Mouse (Mus musculus): Measurements from ENCODE around the gene Prps1l3. TPM values are rescaled to one million over a fixed set of nuclear protein-coding genes. Genes with fewer than 3 reads are reported as not detected.

Prps1l3 gene
- total and polyA plus RNA-seq, 3 experiments: 5.8 to 20.4 (median 18.5) TPM

DNA sequence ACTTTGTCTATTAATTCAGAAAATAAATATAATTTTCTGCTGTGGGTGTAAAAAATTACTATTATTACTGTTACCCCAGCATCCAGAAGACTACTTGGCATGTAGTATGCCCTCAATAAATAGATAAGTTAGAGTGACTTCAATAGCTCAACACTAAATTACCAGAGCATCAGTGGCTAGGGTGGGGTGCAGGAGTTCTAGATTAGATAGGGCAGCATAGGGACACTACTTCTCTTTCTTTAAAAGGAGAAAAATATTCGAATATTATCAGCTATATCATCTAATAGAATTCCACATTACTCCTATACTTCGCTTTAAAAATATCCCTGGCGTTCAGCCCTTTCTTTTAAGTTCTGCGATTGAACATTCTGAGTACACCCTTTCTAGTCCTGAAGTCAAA, 509 bp upstream of the Prps1l3 start:
- intact Hi-C loops (cut with DNase I): loop anchor here (2.0 to 5.0 kb wide), 2 partner anchors 19 to 1783 kb away; partner anchors contain the start of genes Gemin2 and Sec23a
- H3K9ac ChIP-seq (ENCODE audit: low read depth, low read length): peak overlapping the region; percentile 30

GRCm38 (mm10) chr12:57231085-57231875, 1.1 kb downstream of the Prps1l3 start:
- H3K27me3 ChIP-seq (ENCODE audit: control insufficient read depth, insufficient read depth, low read length): no peaks in the 10 kb centered on the region
- peak overlapping the region; percentile 97 for H3K27ac ChIP-seq
- H3K4me1 ChIP-seq (ENCODE audit: control insufficient read depth, insufficient read depth, low read length): peaks cover 8% of the 10 kb centered on the region
- H3K9ac ChIP-seq (ENCODE audit: low read depth, low read length): no peak overlapping the region
- 61% methylated on average over 14 of the region's 14 CpGs for WGBS
- no peak for TF ChIP-seq POLR2A (IDR thresholded peaks at IDR 0.05; ENCODE audit: insufficient read depth, low read depth, low read length)
- peak; percentile 41 for TF ChIP-seq CTCF (IDR thresholded peaks at IDR 0.05)
- DNase-seq: peak in 1 of 2 experiments; percentile 20
- H3K4me3 ChIP-seq: peak overlapping the region; percentile 70
- H3K36me3 ChIP-seq (ENCODE audit: control insufficient read depth, insufficient read depth, low read length): peaks cover 2% of the 10 kb centered on the region
- H3K79me2 ChIP-seq (replicated peaks; ENCODE audit: control insufficient read depth, insufficient read depth, low read length): peaks cover 2% of the 10 kb centered on the region
- intact Hi-C loops (cut with DNase I): loop anchor here (2.0 to 5.0 kb wide), 2 partner anchors 20 to 1781 kb away; partner anchors contain the start of genes Gemin2 and Sec23a

More for the DNA sequence above, 509 bp upstream of the Prps1l3 start:
- H3K4me1 ChIP-seq (ENCODE audit: control insufficient read depth, insufficient read depth, low read length): peaks cover 6% of the 10 kb centered on the region
- no peak for DNase-seq
- peak overlapping the region; percentile 70 for H3K4me3 ChIP-seq
- no peaks in the 10 kb centered on the region for H3K27me3 ChIP-seq (ENCODE audit: control insufficient read depth, insufficient read depth, low read length)
- no peaks in the 10 kb centered on the region; the same call in none of the 2 replicates for H3K36me3 ChIP-seq (ENCODE audit: control insufficient read depth, insufficient read depth, low read length)
- H3K27ac ChIP-seq: peak overlapping the region; percentile 97
- H3K79me2 ChIP-seq (replicated peaks; ENCODE audit: control insufficient read depth, insufficient read depth, low read length): peaks cover under 1% of the 10 kb centered on the region
- 7% methylated on average over 4 of the region's 4 CpGs for WGBS
- no peak for TF ChIP-seq CTCF (IDR thresholded peaks at IDR 0.05)
- TF ChIP-seq EP300 (IDR thresholded peaks at IDR 0.05; ENCODE audit: insufficient read depth, low read depth, low read length): no peak
- no peak for TF ChIP-seq POLR2A (IDR thresholded peaks at IDR 0.05; ENCODE audit: insufficient read depth, low read depth, low read length)

DNA sequence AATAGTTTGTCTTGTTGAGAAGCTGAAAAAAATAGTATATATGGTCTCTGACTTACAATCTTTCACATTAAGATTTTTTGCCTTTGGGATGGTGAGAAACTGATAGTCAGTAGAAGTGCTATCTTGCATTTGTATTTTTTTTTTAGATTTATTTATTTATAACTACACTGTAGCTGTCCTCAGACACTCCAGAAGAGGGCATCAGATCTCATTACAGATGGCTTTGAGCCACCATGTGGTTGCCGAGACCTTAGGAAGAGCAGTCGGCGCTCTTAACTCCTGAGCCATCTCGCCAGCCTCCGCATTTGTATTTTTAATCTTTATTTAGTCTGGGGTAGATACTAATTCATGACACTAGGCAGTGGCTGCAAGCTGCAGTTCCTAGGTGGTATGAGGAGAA, 3.2 kb downstream of the Prps1l3 start:
- Histone ChIP-seq H3K4me3 (no peak overlapping the region), H3K36me3 (ENCODE audit: control insufficient read depth, insufficient read depth, low read length) (peaks cover 2% of the 10 kb centered on the region), H3K27me3 (ENCODE audit: control insufficient read depth, insufficient read depth, low read length) (no peaks in the 10 kb centered on the region), H3K27ac (no peak overlapping the region), H3K9ac (ENCODE audit: low read depth, low read length) (no peak overlapping the region), H3K79me2 (replicated peaks; ENCODE audit: control insufficient read depth, insufficient read depth, low read length) (peaks cover 3% of the 10 kb centered on the region), H3K4me1 (ENCODE audit: control insufficient read depth, insufficient read depth, low read length) (peaks cover 8% of the 10 kb centered on the region)
- no peak for DNase-seq
- 73% methylated on average over 5 of the region's 5 CpGs for WGBS
- intact Hi-C loops (cut with DNase I): loop anchor here (5.0 kb wide), 1 partner anchor 1779 kb away; the partner anchor contains the start of genes Gemin2 and Sec23a
- TF ChIP-seq CTCF (IDR thresholded peaks at IDR 0.05) (peak; percentile 35; the same call in 1 of the 2 replicates), EP300 (IDR thresholded peaks at IDR 0.05; ENCODE audit: insufficient read depth, low read depth, low read length) (no peak)

GRCm38 (mm10) chr12:57243671-57244495, 13.7 kb downstream of the Prps1l3 start:
- WGBS: 85% methylated on average over 5 of the region's 5 CpGs
- H3K79me2 ChIP-seq (replicated peaks; ENCODE audit: control insufficient read depth, insufficient read depth, low read length): no peaks in the 10 kb centered on the region; the same call in 1 of the 2 replicates
- H3K27me3 ChIP-seq (ENCODE audit: control insufficient read depth, insufficient read depth, low read length): no peaks in the 10 kb centered on the region
- no peak overlapping the region for H3K4me3 ChIP-seq
- no peak overlapping the region for H3K9ac ChIP-seq (ENCODE audit: low read depth, low read length)
- H3K4me1 ChIP-seq (ENCODE audit: control insufficient read depth, insufficient read depth, low read length): no peaks in the 10 kb centered on the region
- no peak overlapping the region for H3K27ac ChIP-seq
- intact Hi-C loops (cut with DNase I): no loop called here
- H3K36me3 ChIP-seq (ENCODE audit: control insufficient read depth, insufficient read depth, low read length): peaks cover 6% of the 10 kb centered on the region
- no peak for TF ChIP-seq CTCF (IDR thresholded peaks at IDR 0.05)
- TF ChIP-seq EP300 (IDR thresholded peaks at IDR 0.05; ENCODE audit: insufficient read depth, low read depth, low read length): no peak
- no peak for TF ChIP-seq POLR2A (IDR thresholded peaks at IDR 0.05; ENCODE audit: insufficient read depth, low read depth, low read length)
- DNase-seq: no peak

- Histone ChIP-seq H3K9ac (ENCODE audit: low read depth, low read length) (no peak overlapping the region), H3K79me2 (replicated peaks; ENCODE audit: control insufficient read depth, insufficient read depth, low read length) (no peaks in the 10 kb centered on the region), H3K4me3 (no peak overlapping the region), H3K27ac (no peak overlapping the region), H3K27me3 (ENCODE audit: control insufficient read depth, insufficient read depth, low read length) (no peaks in the 10 kb centered on the region), H3K36me3 (ENCODE audit: control insufficient read depth, insufficient read depth, low read length) (no peaks in the 10 kb centered on the region), H3K4me1 (ENCODE audit: control insufficient read depth, insufficient read depth, low read length) (no peaks in the 10 kb centered on the region)
- DNase-seq: no peak
- 38% methylated on average over 2 of the region's 2 CpGs for WGBS
- intact Hi-C loops (cut with DNase I): no loop called here
- no peak for TF ChIP-seq EP300 (IDR thresholded peaks at IDR 0.05; ENCODE audit: insufficient read depth, low read depth, low read length)
- no peak for TF ChIP-seq POLR2A (IDR thresholded peaks at IDR 0.05; ENCODE audit: insufficient read depth, low read depth, low read length)
- peak; percentile 53 for TF ChIP-seq CTCF (IDR thresholded peaks at IDR 0.05)
Measured at GRCm38 (mm10) chr12:57258572-57258971, 28.4 kb downstream of the Prps1l3 start.
